Mouse (Mus musculus) cerebellum, postnatal 10 days (tissue): ENCODE measurements around the gene Syne4.

Experiments used
- DNase-seq, 2 experiments: peaks; one replicate each; pipeline ENCODE4 v3.0.0; 2021; ENCODE audit warnings: mixed read lengths in 2 of 2

Syne4 gene

DNA sequence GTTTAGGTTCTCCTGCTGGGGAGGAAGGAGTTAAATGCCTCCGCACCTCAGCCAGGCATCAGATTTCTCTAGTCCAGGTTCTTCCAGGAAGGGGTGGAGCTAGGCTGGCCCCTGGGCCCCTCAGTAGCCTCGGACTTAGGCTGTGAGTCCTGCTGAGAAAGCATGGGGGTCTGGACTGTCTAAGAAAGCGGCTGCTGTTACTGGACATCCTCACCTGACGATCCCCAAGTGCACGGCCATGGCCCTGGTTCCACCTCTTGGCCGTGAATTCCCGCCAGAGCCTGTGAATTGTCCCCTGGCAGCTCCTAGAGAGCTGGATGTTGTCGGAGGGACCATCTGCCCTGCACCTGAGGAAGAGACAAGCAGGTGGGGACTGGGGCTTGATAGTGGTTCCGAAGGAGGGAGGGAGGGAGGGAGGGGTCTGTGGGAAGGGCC is at the start of gene Syne4:
TSS of gene Syne4 (plus strand) at position 87 of the 435 bp plus-strand sequence.
- peak; percentile 47 to 48 for DNase-seq

DNA sequence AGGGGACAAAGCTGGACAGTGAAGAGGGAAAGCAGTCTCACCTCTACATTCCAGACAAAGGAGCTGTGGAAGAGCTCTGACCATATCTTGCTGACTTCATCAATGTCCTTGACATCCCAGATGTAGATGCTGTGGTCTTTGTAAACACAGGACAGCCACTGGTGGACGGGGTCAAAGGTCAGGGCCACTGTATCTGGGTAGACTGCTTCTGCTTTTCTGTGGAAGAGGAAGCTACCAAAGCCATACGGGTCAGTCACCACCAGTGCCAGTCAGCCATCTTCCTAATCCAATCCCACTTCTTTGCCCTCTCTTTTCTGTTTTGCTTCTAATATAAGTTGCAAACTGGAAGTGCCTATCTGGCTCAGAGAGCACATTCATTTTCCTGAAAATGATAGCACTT is 49.6 kb upstream of the Syne4 start:
- DNase-seq, result no peak

DNA sequence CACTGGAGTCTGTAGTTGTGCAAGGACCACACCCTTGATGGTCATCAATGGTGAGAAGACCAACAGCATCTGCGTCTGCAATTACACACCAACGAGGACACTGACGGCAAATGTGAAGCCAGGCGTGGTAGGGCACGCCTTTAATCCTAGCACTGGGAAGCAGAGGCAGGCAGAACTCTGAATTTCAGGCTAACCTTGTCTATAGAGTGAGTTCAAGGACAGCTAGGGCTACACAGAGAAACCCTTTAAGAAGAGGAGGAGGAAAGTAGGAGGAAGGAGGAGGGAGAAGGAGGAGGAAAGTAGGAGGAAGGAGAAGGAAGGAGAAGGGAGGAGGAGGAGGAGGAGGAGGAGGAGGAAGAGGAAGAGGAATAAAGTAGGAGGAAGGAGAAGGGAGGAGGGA is 49.1 kb upstream of the Syne4 start:
- no peak for DNase-seq

DNA sequence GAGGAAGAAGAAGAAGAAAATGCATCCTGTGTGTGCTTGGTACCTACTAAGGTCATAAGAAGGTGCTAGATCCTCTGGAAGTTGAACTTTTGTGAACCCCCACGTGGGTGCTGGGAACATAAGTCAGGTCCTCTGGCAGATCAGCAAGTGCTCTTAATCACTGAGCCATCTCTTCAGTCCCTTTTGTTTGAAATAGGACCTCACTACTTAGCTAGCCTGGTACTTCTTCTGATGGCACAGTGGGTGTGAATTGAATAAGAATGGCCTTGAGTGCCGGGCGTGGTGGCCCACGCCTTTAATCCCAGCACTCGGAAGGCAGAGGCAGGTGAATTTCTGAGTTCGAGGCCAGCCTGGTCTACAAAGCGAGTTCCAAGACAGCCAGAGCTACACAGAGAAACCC is 48.7 kb upstream of the Syne4 start:
- no peak for DNase-seq

DNA sequence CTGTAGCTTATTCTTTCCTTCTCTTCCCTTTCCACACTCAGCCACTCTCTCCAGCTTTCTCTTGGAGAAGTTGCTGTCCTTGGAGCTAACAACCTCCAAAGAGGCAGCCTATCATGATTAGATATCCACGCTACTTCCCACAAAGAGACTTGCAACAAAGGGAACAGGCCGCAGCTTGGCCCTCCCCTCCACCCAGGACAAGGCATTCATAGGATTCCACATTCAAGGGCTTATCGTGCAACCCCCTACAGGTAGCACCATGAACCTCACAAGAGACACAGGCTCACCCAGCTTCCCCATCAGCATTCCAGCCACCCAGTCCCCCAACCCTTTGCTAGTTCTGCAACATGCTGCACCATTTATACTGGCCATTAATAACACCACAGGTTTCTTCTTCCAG is 47.8 kb upstream of the Syne4 start:
- DNase-seq, result no peak

DNA sequence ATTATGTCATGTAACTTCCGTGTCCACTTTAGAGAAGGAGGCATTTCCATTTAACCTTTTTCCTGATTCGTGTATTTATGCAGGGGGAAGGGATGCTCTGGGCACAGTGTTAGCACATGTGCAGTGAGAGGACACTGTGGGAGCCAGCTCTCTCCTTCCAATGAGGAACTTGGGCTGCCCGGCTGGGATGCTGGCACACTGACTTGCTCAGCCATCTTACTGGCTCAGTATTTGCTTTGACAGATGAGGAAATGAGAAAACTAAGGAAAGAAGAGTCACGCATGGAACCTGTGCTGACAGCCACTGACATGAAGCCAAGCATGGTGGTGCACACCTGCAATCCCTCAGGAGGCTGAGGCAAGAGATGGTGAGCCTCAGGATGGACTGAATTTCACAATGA is 45.0 kb upstream of the Syne4 start:
- DNase-seq, result peak; percentile 53 to 57

DNA sequence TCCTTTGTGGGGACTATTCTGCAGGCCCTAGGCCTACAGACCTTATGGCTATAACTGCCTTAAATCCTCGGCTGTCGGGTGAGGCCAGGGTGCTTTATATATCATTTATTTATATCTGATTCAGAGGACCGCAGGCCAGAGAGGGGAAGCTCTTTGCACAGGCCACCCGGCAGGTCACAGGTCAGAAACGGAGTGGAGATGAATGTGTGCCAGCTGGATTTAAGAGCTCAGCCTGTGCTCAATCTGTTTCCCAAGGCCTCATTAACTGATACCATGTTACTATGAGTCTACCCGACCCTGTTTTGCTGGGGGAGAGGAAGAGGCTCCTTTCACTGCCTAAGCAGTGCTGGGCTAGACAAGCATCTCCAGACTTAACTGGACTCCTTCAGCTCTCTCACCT is 40.2 kb upstream of the Syne4 start:
- no peak for DNase-seq

DNA sequence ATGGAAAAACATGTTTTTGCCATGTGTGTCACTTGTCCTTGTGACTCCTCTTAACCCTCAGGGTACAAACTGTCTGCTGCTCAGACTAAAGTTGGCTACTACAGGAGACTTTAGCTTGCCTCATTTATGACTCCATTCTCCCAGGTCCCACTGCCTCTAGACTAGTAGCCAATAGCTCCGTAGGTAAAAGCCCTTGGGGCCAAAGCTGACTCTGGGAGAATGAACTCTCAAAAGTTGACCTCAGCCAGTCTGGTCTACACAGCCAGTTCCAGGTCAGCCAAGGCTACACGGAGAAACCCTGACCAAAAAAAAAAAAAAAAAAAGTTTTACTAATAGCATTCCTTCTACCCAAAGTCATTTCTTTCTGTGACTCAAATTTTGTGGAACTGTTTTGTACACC is 35.7 kb upstream of the Syne4 start:
- DNase-seq, result no peak

DNA sequence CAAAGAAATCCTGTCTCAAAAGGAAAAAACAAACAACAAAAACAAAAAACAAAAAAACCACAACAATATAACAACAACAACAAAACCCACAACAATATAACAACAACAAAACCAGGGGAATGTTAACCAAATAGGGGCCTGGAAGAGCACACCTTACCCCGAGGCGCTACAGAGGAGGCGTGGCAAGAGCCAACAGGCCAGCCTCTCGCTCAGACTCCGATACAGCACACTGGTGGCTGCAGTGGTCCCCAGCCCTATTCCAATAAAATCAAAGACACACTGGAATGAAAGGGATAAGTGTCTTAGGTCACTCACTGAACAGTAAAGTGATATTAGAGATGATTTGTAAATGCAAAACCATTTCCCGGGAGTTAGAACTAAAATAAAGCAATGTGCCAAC is 35.1 kb upstream of the Syne4 start:
- no peak for DNase-seq

DNA sequence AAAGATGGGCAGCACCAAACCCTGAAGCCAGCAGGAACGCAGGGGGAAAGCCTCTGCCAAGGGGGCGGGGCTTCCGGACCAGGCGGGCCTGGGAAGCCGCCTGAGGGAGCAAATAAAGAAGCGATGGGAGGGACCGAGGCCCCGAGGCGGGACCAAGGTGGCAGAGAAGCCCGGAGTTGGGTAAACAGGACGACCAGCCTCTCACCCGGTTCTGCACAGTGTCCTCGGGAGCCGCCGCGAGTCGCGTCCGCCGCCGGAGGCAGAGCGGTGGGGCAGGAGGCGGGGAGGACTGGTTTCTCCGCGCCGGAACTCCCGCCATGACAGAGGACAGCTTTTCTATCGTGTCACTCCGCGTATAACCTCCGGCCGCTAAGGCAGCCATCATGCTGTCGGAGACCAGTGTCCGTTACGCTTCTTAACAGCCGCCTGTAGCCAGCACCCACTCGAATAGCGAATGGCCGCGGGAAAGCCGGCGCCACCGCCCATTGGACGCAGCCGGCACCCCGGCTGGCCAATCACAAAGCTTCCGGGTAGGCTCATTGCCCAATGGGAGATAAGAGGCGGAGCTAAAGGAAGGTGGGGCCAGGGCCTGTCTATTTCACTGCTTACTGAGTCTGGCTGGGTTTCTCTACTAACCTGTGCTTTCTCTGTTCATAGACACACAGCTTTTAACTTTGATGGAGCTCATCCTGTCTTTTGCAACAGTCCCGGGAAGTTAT is 34.5 kb upstream of the Syne4 start, which contains the start of the genes Thap8 and Wdr62:
TSS of gene Thap8 (plus strand) at position 144 of the 719 bp plus-strand sequence.
TSS of gene Wdr62 (minus strand) at position 469 of the 719 bp plus-strand sequence.
- peak; percentile 96 to 97 for DNase-seq

DNA sequence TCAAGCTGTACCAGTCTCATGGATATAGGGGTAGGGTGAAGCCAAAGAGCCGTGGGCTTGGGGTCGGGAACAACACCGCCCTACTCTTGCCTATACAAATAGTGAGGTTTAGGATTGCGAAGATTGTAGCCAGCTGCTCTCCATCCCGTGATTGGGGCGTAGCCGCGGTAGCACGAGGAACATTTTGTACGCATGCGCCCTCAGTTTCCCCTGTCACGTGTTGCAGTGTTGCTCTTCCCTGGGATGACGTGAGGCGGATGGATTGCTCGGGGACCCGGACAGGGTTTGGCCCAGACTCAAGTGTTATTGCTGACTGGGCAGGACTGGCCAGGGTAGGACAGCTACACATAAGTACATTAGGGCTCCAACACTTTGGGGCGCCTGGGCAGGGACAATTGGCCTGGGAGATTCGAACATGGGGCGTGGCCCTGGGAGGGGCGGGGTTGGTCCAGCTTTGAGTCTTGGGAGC is 33.9 kb upstream of the Syne4 start:
- peak; percentile 92 to 94 for DNase-seq

DNA sequence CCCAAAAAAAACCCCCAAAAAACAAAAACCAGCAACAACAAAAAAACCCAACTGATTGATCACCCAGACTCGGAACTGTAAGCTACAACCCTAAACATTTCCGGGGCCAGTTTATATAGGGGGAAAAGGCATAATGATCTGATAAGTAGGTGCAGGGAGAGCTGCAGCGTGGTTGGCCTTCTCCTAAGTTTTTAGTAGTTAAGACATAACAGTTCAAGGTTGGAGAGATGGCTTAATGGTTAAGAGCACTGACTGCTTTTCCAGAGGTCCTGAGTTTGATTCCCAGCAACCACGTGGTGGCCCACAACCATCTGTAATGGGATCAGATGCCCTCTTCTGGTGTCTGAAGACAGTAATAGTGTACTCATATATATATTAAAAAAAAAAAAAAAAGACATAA is 33.1 kb upstream of the Syne4 start:
- DNase-seq, result no peak

DNA sequence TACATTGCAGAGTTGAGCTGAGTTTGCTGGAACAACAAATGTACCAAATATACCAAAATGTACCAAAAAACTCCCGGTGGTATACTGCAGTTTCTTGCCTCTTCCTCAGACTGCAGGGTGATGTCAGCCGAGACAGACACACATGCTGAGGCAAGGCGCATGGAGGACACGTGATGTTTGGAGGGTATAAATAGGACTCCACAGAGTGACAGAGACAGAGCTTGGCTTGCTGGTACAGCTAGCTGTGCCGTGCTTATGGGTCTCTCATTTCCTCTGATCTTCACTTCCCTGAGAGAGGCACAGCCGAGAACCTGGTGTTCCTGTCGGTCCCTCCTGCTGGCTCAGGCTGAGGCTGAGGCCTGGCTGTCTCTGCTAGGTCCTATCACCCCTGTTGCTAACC is 31.9 kb upstream of the Syne4 start:
- DNase-seq, result no peak

DNA sequence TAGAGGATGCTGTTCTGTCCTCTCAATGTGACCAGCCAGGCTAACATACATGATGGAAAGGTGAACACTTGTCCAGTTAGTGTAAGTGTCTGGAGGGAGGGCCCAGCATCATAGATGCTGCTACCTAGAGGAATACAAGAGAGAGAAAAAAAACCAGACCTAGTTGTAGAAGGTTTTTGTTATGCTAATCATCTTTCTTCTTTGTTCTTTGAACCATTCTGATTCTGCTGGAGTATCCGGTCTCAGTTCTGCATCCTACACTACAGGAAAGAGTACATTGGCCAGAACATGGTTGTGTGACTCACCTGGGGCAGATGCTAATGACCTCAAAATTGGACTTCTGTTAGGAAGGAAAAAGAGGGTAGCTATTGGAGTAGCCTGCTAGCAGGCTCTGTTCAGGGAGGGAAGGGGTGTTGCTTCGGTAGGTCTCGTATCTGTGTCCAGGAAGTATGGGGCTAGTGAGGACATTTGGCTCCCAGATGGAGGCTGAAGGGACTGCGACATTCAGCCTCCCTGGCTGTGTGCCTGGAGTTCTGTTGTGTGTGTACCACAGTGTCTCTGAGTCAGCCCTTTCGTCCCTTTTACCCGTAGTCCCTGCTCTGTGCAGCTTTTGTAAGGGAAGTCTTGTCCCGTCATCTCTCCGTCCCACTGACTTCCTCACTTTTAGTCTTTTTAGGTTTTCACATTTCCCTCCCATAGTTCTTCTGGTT is 27.8 kb upstream of the Syne4 start:
- DNase-seq, result peak; percentile 84 to 85

DNA sequence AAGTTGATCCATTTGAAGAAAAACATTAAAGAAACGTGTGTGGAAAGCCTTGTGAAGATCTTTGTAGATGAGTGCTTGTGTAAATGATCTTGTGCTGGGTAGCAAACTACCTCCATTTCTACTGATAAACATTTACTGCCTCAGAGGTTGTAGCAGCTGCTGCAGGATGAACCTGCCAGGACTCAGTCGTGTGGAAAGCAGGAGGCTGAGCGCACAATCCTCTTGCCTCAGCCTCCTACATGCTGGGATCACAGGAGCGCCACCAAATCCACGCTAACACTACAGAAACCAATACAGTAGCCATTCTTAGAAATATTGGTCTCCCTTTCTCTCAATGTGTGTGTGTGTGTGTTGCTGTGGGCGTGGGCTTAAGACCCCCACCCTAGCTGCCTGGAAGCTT is 26.6 kb upstream of the Syne4 start:
- peak; percentile 43 to 52 for DNase-seq

DNA sequence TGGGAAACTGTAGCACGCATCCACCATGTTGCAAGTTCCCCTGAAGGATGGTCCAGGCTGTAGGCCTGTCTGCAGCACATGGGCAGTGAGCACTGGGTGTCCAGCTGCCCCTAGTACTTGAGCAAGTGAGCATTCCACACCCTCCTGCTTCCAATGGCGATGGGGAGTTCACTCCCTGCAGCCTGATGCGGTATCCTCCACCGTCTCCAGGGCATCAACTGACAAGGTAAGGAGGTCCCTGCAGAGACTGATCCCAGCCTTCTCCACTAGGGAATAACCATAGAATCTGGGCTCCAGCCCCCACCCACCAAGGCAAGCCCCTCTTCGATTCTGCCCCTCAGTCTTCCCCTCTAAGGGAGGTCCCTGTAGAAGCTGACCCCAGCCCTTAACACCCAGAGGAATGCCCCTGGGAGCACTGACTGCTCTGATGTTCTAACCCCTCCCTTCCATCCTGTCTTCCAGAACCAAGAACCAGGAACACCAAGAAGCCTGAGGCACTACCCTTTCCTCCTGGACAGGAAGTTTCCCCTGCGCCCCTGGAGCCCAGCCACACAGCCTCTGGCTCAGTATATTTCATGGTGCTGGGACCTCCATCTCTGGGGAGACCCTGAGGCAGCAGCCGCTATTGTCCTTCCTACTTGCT is 25.4 kb upstream of the Syne4 start:
- peak in 1 of 2 experiments; percentile 25 for DNase-seq

DNA sequence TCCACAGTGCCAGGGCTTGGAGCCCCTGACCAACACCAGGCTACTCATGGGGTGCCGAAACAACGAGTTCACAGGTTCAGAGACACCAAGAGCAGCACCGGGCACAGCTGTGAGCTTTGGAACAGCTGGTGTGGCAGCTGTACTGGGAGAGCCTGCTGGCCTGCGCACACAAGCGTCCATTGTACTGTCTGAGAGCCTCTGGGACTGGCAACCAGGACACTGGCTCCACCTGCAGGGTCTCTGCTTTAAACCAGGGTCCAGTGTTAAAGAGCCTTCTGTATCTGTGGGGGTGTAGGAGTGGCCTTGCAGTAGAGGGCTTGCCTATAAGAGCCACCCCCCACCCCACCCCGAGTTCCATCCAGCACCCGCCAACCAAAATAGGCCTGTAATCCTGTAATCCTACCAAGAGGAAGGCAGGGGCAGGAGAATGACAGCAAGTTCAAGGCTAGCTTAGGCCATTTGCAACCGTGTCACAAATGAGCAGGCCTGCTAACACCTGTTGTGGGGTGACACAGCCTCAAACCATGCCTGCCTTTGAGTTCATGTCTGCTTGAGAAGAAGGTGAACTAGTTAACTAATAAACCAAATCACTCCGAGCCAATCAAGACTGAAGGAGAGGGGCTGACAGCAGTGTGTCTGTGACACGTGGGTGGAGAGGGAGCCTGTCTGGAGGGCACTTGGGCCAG is 24.8 kb upstream of the Syne4 start:
- DNase-seq, result peak; percentile 33 to 51

DNA sequence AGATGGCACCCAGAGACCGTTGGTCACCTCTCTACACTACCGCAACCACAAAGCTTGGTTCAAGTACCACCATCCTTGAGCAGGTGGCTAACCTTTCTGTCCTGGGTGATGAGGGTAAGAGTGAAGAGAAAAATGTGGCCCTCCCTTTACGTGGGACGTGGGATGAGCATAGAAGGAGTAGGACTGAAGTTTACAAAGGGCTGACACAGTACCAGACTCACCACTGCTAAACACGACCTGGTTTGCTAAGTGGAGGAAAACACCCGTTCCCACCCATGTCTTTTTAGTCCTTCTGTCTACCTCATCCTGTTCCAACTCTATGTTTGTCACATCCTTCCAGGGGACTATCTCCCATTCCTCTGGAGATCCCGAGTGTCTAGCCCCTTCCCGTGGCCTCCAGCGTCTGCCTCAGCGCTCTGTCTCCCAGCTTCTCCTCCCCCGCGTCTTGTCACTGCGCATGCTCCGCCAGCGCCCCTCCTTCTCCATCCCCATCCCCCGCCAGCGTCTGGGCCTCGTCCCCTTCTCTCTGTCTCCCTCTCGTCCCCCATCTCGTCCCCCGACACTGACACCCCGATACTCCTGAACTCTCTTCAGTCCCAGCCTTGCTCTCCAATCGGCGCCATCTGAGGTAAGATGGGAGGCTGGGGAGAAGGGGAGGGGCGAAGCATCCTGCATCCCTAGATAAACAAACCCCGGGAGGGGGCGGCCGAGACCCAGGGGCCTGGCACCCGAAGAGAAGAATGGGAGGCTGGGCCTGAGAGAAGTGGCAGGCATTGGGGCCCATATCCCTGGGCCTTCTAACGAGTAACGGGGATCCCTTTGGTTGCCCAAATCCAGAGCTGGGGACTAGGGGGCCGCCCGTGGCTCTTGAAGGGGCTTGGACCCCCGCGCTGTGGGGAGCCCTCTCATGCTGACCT is 23.1 kb upstream of the Syne4 start, which contains the start of gene Clip3:
TSS of gene Clip3 (plus strand) at position 514 of the 917 bp plus-strand sequence.
- DNase-seq, result peak; percentile 94 to 96

DNA sequence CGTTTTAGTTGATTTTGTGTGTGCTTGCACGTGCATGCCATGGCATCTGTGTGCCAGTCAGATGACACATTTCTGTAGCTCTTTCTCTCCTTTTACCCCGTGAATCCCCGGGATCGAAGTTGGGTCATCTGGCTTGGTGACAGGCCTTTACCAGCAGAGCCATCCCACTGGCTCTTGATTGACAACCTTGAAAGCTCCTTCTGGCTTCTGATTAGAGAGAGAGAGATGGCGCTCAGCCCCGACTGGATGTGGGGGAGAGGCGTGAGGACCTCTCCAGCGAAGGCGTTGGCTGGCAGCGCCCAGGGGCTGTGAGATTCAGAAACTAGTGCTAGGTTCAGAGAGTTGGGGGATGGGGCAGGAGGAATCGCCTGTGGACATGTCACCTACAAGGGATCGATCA is 20.8 kb upstream of the Syne4 start:
- peak; percentile 70 to 73 for DNase-seq

DNA sequence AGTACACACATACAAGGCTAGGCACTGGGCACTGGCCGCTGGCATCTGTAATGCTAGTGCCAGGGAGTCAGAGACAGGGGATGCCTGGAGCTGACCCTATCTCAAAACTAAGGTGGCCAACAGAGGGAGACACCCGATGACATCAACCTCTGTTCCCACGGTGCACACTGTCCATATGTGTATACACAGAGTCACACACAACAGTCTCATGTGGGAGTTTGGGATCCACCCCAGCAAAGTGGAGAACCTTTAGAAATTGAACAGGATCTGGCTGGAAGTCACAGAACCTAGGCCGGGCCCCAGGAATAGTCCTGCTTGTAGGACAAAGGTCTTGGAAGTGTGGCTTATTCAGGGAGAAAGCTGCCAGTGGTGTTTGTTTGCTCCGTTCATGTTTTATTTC is 20.3 kb upstream of the Syne4 start:
- peak in 1 of 2 experiments; percentile 40 for DNase-seq

DNA sequence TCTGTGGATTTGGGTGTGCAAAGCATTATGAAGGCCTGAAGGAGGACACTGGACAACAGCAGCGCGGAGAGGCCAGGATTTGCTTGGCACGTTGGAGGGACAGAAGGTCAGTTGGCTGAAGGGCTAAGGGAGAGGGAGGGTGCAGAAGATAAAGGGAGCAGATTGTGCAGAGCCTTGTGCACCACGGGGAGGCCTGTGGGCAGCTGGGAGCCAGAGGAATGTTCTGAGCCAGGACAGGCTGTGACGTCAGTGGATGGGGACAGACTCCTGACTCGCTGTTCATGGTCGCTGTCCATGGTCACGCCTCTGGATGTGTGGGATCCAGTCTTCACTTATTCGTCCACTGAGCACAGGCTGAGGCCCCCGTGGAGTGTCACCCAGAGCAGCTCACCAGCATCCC is 19.5 kb upstream of the Syne4 start:
- peak; percentile 93 to 95 for DNase-seq

DNA sequence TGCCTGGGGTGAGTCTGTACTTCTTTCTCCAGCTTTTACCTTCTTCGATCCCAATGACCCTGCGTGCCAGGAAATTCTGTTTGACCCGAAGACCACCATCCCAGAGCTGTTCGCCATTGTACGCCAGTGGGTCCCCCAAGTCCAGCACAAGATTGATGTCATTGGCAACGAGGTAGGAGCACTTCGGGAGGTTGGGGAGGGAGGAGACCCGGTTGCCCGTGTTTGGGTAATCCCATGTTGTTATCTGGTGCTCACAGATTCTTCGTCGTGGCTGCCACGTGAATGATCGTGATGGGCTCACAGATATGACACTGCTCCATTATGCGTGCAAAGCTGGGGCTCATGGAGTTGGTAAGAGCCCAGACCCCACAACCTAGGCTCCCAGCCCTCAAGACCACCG is 17.8 kb upstream of the Syne4 start:
- DNase-seq, result peak in 1 of 2 experiments; percentile 14
